Mouse (Mus musculus) G1E-ER4 (cell line): ENCODE data around the gene Abhd11. TPM values are rescaled to one million over a fixed set of nuclear protein-coding genes. Genes with fewer than 3 reads are reported as not detected.

ENCODE experiments used
- GATA1 ChIP-seq: IDR thresholded peaks from one replicate; pipeline ENCODE4 v1.8.0; 2012; ENCODE audit warnings: low read length, inconsistent platforms
- polyA plus RNA-seq: library from polyadenylated mRNA; stranded (reverse); fragments of >175 nt; gene quantifications from 2 replicates; pipeline ENCODE4 v1.2.3, GENCODE M21; 2012

The Abhd11 gene
- polyA plus RNA-seq, 1 experiment = 94.7 TPM

DNA sequence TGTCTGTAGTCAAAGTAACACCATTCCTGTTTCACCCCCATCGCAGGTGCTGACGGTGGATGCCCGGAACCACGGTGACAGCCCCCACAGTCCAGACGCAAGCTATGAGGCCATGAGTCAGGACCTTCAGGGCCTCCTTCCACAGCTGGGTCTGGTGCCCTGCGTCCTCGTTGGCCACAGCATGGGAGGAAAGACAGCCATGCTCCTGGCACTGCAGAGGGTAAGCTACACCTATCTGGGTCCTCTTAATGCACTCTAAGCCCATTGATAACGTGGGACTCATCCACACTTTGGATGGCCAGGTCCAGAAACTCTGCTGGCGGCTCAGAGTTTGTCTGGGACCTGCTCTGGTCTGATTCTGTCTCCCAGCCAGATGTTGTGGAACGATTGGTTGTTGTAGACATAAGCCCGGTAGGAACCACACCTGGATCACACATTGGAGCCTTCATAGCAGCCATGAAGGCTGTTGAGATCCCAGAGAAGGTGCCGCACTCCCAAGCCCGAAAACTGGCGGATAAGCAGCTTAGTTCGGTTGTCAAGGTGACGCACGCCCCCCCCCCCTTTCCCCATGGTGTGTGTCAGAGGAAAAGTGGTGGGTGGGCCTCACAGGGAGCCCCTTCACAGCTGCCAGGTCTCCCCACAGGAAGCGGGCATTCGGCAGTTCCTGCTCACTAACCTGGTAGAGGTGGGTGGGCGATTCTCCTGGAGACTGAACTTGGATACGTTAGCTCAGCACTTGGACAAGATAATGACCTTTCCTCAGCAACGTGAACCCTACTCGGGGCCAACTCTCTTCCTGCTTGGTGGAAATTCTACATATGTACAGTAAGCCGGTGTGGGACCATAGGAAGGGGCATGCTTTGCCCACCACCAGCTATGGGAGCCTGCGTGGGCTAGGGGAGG lies 2.1 kb downstream of the Abhd11 start:
- TF ChIP-seq GATA1 = no peak

DNA sequence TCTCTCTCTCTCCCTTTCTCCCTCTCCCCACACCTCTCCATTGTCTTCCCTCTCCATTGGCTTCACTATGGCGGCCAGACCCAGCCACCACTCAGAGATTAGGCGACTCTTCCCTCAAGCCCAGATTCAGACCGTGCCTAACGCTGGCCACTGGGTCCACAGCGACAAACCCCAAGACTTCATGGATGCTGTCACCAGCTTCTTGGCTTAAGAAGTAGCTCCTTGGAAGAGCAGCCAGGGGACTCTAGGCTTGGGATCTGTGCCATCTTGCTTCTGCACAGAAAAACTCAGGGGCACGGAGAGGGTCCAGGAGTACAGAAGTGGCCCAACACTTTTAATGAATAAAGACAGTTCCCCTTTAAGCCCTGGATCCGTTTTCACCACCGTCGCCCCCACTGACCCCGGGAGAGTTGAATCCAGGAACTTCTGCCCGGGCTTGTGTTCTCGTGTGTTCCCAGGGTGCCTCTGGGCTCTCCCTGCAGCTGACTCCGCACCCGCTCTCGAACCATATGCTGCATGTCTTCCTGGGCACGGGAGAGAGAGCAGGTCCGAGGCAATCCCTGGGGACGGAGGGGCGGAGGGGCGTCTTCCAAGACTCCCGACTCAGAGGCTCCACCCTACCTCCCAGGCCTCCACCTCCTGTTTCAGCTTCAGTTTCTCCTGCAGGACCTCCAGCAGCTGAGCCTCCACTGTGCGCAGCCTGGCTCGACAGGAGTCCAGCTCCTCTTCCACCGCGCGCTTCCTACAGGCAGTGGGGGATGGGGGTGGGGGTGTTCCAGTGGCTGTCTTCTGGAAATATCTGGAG lies 3.1 kb downstream of the Abhd11 start:
- TF ChIP-seq GATA1 = no peak

DNA sequence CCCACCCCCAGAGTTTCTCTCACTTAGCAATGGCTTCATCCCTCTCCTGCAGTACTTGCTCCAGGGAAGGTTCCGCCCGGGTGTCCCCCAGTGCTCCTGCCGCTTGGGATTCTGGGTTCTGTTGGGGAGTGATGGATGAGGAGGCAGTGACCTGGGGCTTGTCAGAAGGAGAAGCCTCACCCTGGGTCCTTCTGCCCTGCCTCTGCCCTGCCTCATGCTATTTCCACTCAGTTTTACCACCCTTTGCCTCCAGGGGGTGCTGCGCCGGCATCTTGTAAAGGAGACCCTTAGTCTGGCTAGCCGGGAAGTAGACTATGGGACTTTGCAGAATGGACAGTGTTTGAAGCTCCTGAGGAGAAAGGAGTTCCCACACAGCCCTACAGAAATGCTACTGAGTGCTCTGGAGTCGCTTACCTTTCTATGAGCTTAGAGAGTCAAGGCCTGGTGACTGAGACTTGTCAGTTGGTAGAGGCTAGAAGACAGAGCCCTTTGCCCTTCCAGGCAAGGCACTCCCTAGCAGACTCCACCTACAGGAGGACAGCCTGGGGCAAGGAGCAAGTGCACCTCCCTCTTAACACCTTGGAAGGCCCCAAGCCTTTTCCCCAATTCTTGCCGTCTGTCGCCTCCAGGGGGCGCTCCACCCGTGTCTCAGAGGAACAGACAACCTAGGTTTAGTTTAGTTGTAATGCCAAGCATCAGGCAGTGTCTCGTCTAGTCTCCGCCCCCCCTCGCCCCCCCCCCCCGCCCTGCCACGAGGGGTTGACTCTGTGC lies 3.9 kb downstream of the Abhd11 start:
- TF ChIP-seq GATA1 = no peak

DNA sequence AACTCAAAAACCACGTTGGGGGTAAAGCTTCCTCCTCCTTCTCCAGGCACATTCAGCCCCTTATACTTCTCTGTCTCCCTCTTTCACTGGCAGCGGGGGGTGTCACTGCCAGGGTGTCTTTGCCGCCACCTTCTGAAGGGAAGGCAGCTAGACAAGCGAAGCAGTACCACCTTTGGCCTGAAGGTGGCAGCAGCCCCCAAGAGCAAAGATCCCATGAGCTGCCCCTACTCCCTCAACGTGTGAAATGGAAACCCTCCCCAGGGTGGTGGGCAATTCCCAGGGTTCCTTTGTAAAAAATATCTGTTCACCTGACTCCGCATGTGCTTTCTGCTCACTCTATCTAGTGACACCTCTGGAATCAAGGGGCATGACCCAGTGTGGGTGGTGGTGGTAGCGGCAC lies 6.5 kb downstream of the Abhd11 start:
- no peak for TF ChIP-seq GATA1

- TF ChIP-seq GATA1 = no peak
These were observed 7.3 kb downstream of the Abhd11 start for GRCm38 (mm10) chr5:135016224-135016759.

- no peak for TF ChIP-seq GATA1
These were observed 12.9 kb downstream of the Abhd11 start for GRCm38 (mm10) chr5:135021814-135022213.

GRCm38 (mm10) chr5:135023344-135024173 lies 14.6 kb downstream of the Abhd11 start, which contains the start of gene Stx1a:
TSS of gene Stx1a (plus strand) at chr5:135023482.
- no peak for TF ChIP-seq GATA1

- no peak for TF ChIP-seq GATA1
These were observed 15.8 kb downstream of the Abhd11 start for GRCm38 (mm10) chr5:135024665-135025224.

GRCm38 (mm10) chr5:135025899-135026298 lies 16.9 kb downstream of the Abhd11 start:
- TF ChIP-seq GATA1 = no peak

- TF ChIP-seq GATA1 = no peak
These were observed 20.3 kb downstream of the Abhd11 start for GRCm38 (mm10) chr5:135029007-135029854.

GRCm38 (mm10) chr5:135032581-135032980 lies 23.6 kb downstream of the Abhd11 start:
- no peak for TF ChIP-seq GATA1

- TF ChIP-seq GATA1 = no peak
These were observed 25.6 kb downstream of the Abhd11 start for GRCm38 (mm10) chr5:135034593-135034992.
